Mouse (Mus musculus) CH12.LX (cell line): ENCODE data around the gene Ppp6r3. TPM values are rescaled to one million over a fixed set of nuclear protein-coding genes. Genes with fewer than 3 reads are reported as not detected.

Source experiments
- DNase-seq: peaks from one replicate; pipeline ENCODE4 v3.0.0-alpha.2; 2013; ENCODE audit errors: extremely low read depth
- H3K27ac ChIP-seq: 2 replicates; pipeline ENCODE4 v1.5.1; 2012; ENCODE audit warnings: low read depth, mild to moderate bottlenecking, control low read depth, moderate library complexity; ENCODE audit not compliant: insufficient read depth
- H3K27me3 ChIP-seq: replicated peaks from 2 replicates; pipeline ENCODE3; 2012; ENCODE audit warnings: inconsistent platforms
- H3K36me3 ChIP-seq, 2 experiments: replicated peaks in 1 of 2; 2 replicates each; pipeline versions ENCODE3 to v1.6.1; 2012; ENCODE audit warnings: inconsistent platforms in 1 of 2, low read length in 1 of 2, mild to moderate bottlenecking in 1 of 2, mixed read lengths in 1 of 2, moderate library complexity in 1 of 2; ENCODE audit not compliant: control insufficient read depth in 1 of 2, insufficient read depth in 1 of 2
- H3K4me1 ChIP-seq, 2 experiments: 2 replicates each; pipeline ENCODE4 v1.6.1; 2012; ENCODE audit warnings: inconsistent platforms in 1 of 2, moderate library complexity in 1 of 2; ENCODE audit not compliant: insufficient read depth in 2 of 2, control insufficient read depth in 1 of 2
- H3K4me2 ChIP-seq: 2 replicates; pipeline ENCODE4 v1.6.1; 2012; ENCODE audit warnings: low read depth, mild to moderate bottlenecking, control low read depth; ENCODE audit not compliant: poor library complexity, insufficient read depth, severe bottlenecking
- H3K4me3 ChIP-seq, 3 experiments: fragments of 150-350 bp in 1 of 3; sonication (generic) in 1 of 3; replicated peaks in 1 of 3; 2 replicates each; pipeline versions ENCODE3 to v1.5.1; 2011 to 2012; ENCODE audit warnings: low read depth in 2 of 3, low read length in 2 of 3, mild to moderate bottlenecking in 2 of 3, moderate library complexity in 2 of 3, control low read depth in 1 of 3, improper control_type of control experiment in 1 of 3, inconsistent platforms in 1 of 3, mixed read lengths in 1 of 3; ENCODE audit not compliant: poor library complexity in 1 of 3
- H3K79me2 ChIP-seq: replicated peaks from 2 replicates; pipeline ENCODE4 v1.6.1; 2012; ENCODE audit warnings: mild to moderate bottlenecking, moderate library complexity; ENCODE audit not compliant: control insufficient read depth, poor library complexity, insufficient read depth, severe bottlenecking; ENCODE audit errors: extremely low read depth
- H3K9ac ChIP-seq: 2 replicates; pipeline ENCODE4 v1.6.1; 2012; ENCODE audit warnings: low read depth, mild to moderate bottlenecking, control low read depth, moderate library complexity; ENCODE audit not compliant: insufficient read depth
- H3K9me3 ChIP-seq: replicated peaks from 2 replicates; pipeline ENCODE3; 2012; ENCODE audit warnings: low read length, inconsistent platforms, mixed read lengths
- BHLHE40 ChIP-seq: IDR thresholded peaks from 2 replicates; pipeline ENCODE4 v1.6.1; 2011; ENCODE audit warnings: mild to moderate bottlenecking, low read depth, low read length, improper control_type of control experiment
- CHD1 ChIP-seq: IDR thresholded peaks from 2 replicates; pipeline ENCODE4 v1.6.1; 2012; ENCODE audit warnings: low read depth, low read length, improper control_type of control experiment, inconsistent platforms
- CHD2 ChIP-seq: IDR thresholded peaks from 2 replicates; pipeline ENCODE4 v1.6.1; 2011; ENCODE audit warnings: low read length, improper control_type of control experiment
- CTCF ChIP-seq, 2 experiments: IDR thresholded peaks in 1 of 2; conservative IDR thresholded peaks in 1 of 2; 2 replicates each; pipeline ENCODE4 v1.5.1; 2011 to 2012; ENCODE audit warnings: low read depth in 2 of 2, low read length in 2 of 2, improper control_type of control experiment in 1 of 2, inconsistent platforms in 1 of 2, mild to moderate bottlenecking in 1 of 2, moderate library complexity in 1 of 2
- E2F4 ChIP-seq: IDR thresholded peaks from 2 replicates; pipeline ENCODE4 v1.6.1; 2011; ENCODE audit warnings: low read depth, low read length, improper control_type of control experiment; ENCODE audit not compliant: insufficient replicate concordance
- HCFC1 ChIP-seq: IDR thresholded peaks from 2 replicates; pipeline ENCODE4 v1.6.1; 2012; ENCODE audit warnings: low read depth, mild to moderate bottlenecking, inconsistent platforms, low read length, improper control_type of control experiment
- IRF4 ChIP-seq: IDR thresholded peaks from 2 replicates; pipeline ENCODE4 v1.6.1; 2014; ENCODE audit warnings: low read depth, mild to moderate bottlenecking, inconsistent platforms, low read length, improper control_type of control experiment
- KAT2A ChIP-seq: IDR thresholded peaks from 2 replicates; pipeline ENCODE4 v1.6.1; 2012; ENCODE audit warnings: low read length, improper control_type of control experiment, inconsistent platforms; ENCODE audit not compliant: insufficient replicate concordance
- MAFK ChIP-seq: IDR thresholded peaks from 2 replicates; pipeline ENCODE4 v1.6.1; 2011; ENCODE audit warnings: low read length, improper control_type of control experiment; ENCODE audit not compliant: insufficient replicate concordance
- MAX ChIP-seq: IDR thresholded peaks from 2 replicates; pipeline ENCODE4 v1.6.1; 2011; ENCODE audit warnings: low read length, improper control_type of control experiment
- MEF2A ChIP-seq: IDR thresholded peaks from 2 replicates; pipeline ENCODE4 v1.6.1; 2014; ENCODE audit warnings: low read depth, mild to moderate bottlenecking, inconsistent platforms, low read length, improper control_type of control experiment, borderline replicate concordance
- MXI1 ChIP-seq: IDR thresholded peaks from 2 replicates; pipeline ENCODE4 v1.6.1; 2011; ENCODE audit warnings: mild to moderate bottlenecking, low read depth, low read length, improper control_type of control experiment
- MYC ChIP-seq: IDR thresholded peaks from 2 replicates; pipeline ENCODE4 v1.6.1; 2011; ENCODE audit warnings: low read depth, mild to moderate bottlenecking, improper control_type of control experiment, low read length
- NELFE ChIP-seq: IDR thresholded peaks from 2 replicates; pipeline ENCODE4 v1.6.1; 2011; ENCODE audit warnings: low read depth, low read length, improper control_type of control experiment
- NRF1 ChIP-seq: IDR thresholded peaks from 2 replicates; pipeline ENCODE4 v1.6.1; 2014; ENCODE audit warnings: low read depth, mild to moderate bottlenecking, inconsistent platforms, low read length, improper control_type of control experiment, moderate library complexity
- PAX5 ChIP-seq: IDR thresholded peaks from 2 replicates; pipeline ENCODE4 v1.6.1; 2012; ENCODE audit warnings: low read length, inconsistent platforms, mixed read lengths
- POLR2A ChIP-seq: IDR thresholded peaks from 2 replicates; pipeline ENCODE4 v1.6.1; 2011; ENCODE audit warnings: low read depth, mild to moderate bottlenecking, improper control_type of control experiment, low read length
- RCOR1 ChIP-seq: conservative IDR thresholded peaks from 2 replicates; pipeline ENCODE4 v1.6.1; 2012; ENCODE audit warnings: low read depth, mild to moderate bottlenecking, inconsistent platforms, low read length, improper control_type of control experiment
- SIN3A ChIP-seq: IDR thresholded peaks from 2 replicates; pipeline ENCODE4 v1.6.1; 2012; ENCODE audit warnings: low read length, improper control_type of control experiment, inconsistent platforms
- SMC3 ChIP-seq: IDR thresholded peaks from 2 replicates; pipeline ENCODE4 v1.6.1; 2011; ENCODE audit warnings: low read depth, low read length, improper control_type of control experiment
- TBP ChIP-seq: conservative IDR thresholded peaks from 2 replicates; pipeline ENCODE4 v1.6.1; 2011; ENCODE audit warnings: low read depth, low read length, improper control_type of control experiment
- TCF12 ChIP-seq: IDR thresholded peaks from 2 replicates; pipeline ENCODE4 v1.6.1; 2014; ENCODE audit warnings: low read depth, mild to moderate bottlenecking, inconsistent platforms, low read length, improper control_type of control experiment
- USF2 ChIP-seq: conservative IDR thresholded peaks from 2 replicates; pipeline ENCODE4 v1.6.1; 2011; ENCODE audit warnings: low read depth, low read length, improper control_type of control experiment
- ZC3H11A ChIP-seq: IDR thresholded peaks from 2 replicates; pipeline ENCODE4 v1.6.1; 2012; ENCODE audit warnings: low read depth, mild to moderate bottlenecking, inconsistent platforms, low read length, improper control_type of control experiment
- ZMIZ1 ChIP-seq: IDR thresholded peaks from 2 replicates; pipeline ENCODE4 v1.6.1; 2012; ENCODE audit warnings: low read depth, mild to moderate bottlenecking, inconsistent platforms, low read length, improper control_type of control experiment
- ZNF384 ChIP-seq: IDR thresholded peaks from 2 replicates; pipeline ENCODE4 v1.6.1; 2012; ENCODE audit warnings: low read depth, low read length, improper control_type of control experiment, inconsistent platforms
- dilution Hi-C: fragments of 300-500 bp; cut with MboI; formaldehyde crosslinking; loops from 2 replicates; pipeline ENCODE4 v1.14.3; 2020; ENCODE audit warnings: low sequenced_read_pairs; ENCODE audit not compliant: extremely low pct_unique_long_range_greater_than_20kb, extremely low pct_ligation_motif_present
- in situ Hi-C: fragments of 300-500 bp; cut with MboI; formaldehyde crosslinking; loops from 3 replicates; pipeline ENCODE4 v1.14.3; 2019; ENCODE audit warnings: low sequenced_read_pairs, low pct_ligation_motif_present, low pct_unique_long_range_greater_than_20kb, mixed read lengths
- polyA plus RNA-seq: library from polyadenylated mRNA; unstranded; fragments of >175 nt; gene quantifications from 2 replicates; pipeline ENCODE4 v1.2.1, GENCODE M21; 2012; ENCODE audit warnings: low read depth; ENCODE audit not compliant: insufficient read length
- total RNA-seq, 2 experiments: library from RNA; depleted of rRNA; stranded (reverse); fragments of 300-350 nt in 1 of 2; fragments of >200 nt in 1 of 2; gene quantifications; 2 replicates each; pipeline ENCODE4 v1.2.3; 2012 to 2014

The Ppp6r3 gene
- total and polyA plus RNA-seq, 3 experiments: 68.5 to 94.6 (median 72.3) TPM

DNA sequence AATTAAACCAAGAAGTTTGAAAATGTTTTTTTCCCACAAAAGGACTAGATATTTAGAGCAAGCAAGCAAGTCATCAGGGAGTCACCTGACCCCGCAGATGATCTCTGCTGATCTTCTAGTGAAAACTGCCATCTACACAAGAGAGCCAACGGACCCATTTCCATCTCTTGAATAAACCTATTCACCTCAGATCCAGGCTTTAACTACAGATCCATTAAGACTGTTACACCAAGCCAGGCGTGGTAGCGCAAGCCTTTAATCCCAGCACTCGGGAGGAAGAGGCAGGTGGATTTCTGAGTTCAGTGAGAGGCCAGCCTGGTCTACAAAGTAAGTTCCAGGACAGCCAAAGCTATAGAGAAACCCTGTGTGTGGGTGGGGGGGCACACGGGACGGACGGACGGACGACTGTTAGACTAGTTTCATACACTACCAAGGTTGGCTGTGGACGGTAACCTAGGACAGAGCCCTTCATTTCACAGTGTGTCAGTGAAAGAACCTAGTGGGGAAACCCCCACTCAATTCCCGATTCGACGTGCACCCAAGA is 42.8 kb downstream of the Ppp6r3 start:
- Histone ChIP-seq H3K4me1 (peaks cover 33 to 81% of the 10 kb centered on the region in 2 experiments), H3K36me3 (peaks cover 0 to 20% of the 10 kb centered on the region in 2 experiments), H3K79me2 (peaks cover 65% of the 10 kb centered on the region), H3K27ac (peak overlapping the region; percentile 97), H3K9me3 (no peaks in the 10 kb centered on the region), H3K9ac (peak overlapping the region; percentile 23), H3K4me2 (peak overlapping the region; percentile 39), H3K4me3 (peak overlapping the region in 1 of 3 experiments; percentile 6), H3K27me3 (no peaks in the 10 kb centered on the region)
- no peak for DNase-seq
- TF ChIP-seq ZMIZ1 (no peak; the same call in 1 of the 2 replicates), SMC3 (no peak), MEF2A (no peak), E2F4 (no peak), NELFE (no peak), CTCF (conservative IDR thresholded peaks at IDR 0.05 in 1 of 2, IDR thresholded peaks at IDR 0.05 in 1 of 2; ENCODE audit: low read depth in 2 of 2, low read length in 2 of 2) (no peak), MYC (no peak), RCOR1 (no peak), CHD1 (no peak), CHD2 (no peak), BHLHE40 (no peak), ZNF384 (no peak), PAX5 (no peak), MAFK (no peak), TCF12 (no peak)
- dilution Hi-C loops: no loop called here
- in situ Hi-C loops: no loop called here

DNA sequence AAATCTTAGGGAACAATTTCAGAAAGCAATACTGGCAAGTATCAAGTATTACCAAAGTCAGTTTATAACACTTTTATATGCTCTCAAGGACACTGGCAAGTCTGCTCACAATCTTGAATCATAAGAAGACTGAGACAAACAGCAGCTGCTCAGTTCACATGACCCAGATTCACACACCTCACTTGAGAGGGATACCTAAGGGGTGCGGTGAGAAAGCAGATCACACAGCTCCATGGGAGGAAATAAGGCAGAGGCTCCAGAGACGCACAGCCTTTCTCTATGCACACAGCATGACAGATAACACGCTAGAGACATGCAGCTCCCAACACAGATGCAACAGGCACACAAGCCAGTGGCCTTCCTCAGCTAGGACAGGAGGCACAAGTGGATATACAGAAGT is 45.8 kb downstream of the Ppp6r3 start:
- Histone ChIP-seq H3K27ac (no peak overlapping the region), H3K79me2 (peaks cover 52% of the 10 kb centered on the region), H3K9me3 (no peaks in the 10 kb centered on the region), H3K27me3 (no peaks in the 10 kb centered on the region), H3K36me3 (peaks cover 17 to 36% of the 10 kb centered on the region in 2 experiments), H3K9ac (no peak overlapping the region)
- DNase-seq: no peak
- dilution Hi-C loops: no loop called here
- in situ Hi-C loops: no loop called here
- TF ChIP-seq MAX (no peak), NRF1 (no peak), E2F4 (no peak), USF2 (no peak), IRF4 (no peak), PAX5 (no peak), MAFK (no peak), SMC3 (no peak), MXI1 (no peak), CHD1 (no peak), POLR2A (no peak), ZC3H11A (no peak), KAT2A (no peak), TBP (no peak), SIN3A (no peak), HCFC1 (no peak), MEF2A (no peak)
- TF ChIP-seq, all 38 proteins: peak for 0
- Histone ChIP-seq H3K4me2 (no peak overlapping the region), H3K4me3 (no peak overlapping the region), H3K4me1 (peaks cover 18 to 56% of the 10 kb centered on the region in 2 experiments)
